Mouse (Mus musculus): Measurements from ENCODE around the gene Stat2.

DNA sequence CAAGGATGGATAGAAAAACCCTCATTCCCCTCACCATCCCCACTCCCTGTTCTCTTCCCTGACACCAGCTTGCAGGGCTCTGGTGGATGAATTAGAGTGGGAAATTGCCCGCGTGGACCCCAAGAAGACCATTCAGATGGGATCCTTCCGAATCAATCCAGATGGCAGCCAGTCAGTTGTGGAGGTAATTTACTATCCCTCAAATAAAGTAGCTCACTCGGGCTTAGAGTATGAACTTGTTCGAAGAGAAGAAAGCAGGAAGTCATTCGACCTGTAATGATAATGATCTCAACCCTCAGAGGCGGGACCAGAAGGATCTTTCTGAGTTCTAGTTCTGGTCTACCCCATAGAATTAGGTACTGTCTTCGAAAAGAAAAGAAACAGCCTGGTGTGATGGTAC is 53.2 kb downstream of the Stat2 start:
- TF ChIP-seq CTCF (IDR thresholded peaks at IDR 0.05; ENCODE audit: control insufficient read depth, insufficient read depth, insufficient read length) (no peak), CEBPB (IDR thresholded peaks at IDR 0.05; ENCODE audit: low read depth) (no peak)

Measured in C2C12 (cell line).